Mouse (Mus musculus) lung, adult 2 months (tissue): ENCODE results near the gene Kdm5b. TPM values are rescaled to one million over a fixed set of nuclear protein-coding genes. Genes with fewer than 3 reads are reported as not detected.

Source experiments
- DNase-seq: peaks from one replicate; pipeline ENCODE4 v3.0.0; 2022
- H3K4me1 ChIP-seq: fragments of 200-500 bp; 2 replicates; pipeline ENCODE4 v1.6.1; 2011; ENCODE audit warnings: low read length; ENCODE audit not compliant: control insufficient read depth, insufficient read depth
- H3K4me3 ChIP-seq: fragments of 200-500 bp; replicated peaks from 2 replicates; pipeline ENCODE3; 2011; ENCODE audit warnings: low read depth, mild to moderate bottlenecking, control low read depth, low read length; ENCODE audit errors: extremely low read depth
- CTCF ChIP-seq: fragments of 200-500 bp; IDR thresholded peaks from 2 replicates; pipeline ENCODE4 v1.5.1; 2011; ENCODE audit warnings: mild to moderate bottlenecking, low read length, control low read depth; ENCODE audit not compliant: insufficient read depth
- POLR2A ChIP-seq: fragments of 200-500 bp; IDR thresholded peaks from 2 replicates; pipeline ENCODE4 v1.6.1; 2011; ENCODE audit warnings: low read depth, mild to moderate bottlenecking, control low read depth, low read length, borderline replicate concordance; ENCODE audit errors: extremely low read depth
- WGBS: fragments of 180-500 bp; shearing (Covaris S2); methylation state at CpG from one replicate; pipeline ENCODE4 v1.1.7; 2018; 5-methylcytosine and 5-hydroxymethylcytosine counted together
- polyA plus RNA-seq: library from polyadenylated mRNA; depleted of rRNA; stranded (reverse); fragments of >200 nt; gene quantifications from 2 replicates; pipeline ENCODE4 v1.2.3, GENCODE M21; 2012

Kdm5b gene
- polyA plus RNA-seq, 1 experiment = 10.1 TPM

- peaks cover 2% of the 10 kb centered on the region; the same call in 1 of the 2 replicates for H3K4me1 ChIP-seq
- TF ChIP-seq CTCF = no peak
- WGBS = 80% methylated on average over 6 of the region's 6 CpGs
- no peak for DNase-seq
- H3K4me3 ChIP-seq = no peak overlapping the region
These were observed 17.6 kb downstream of the Kdm5b start for GRCm38 (mm10) chr1:134577384-134578120.

GRCm38 (mm10) chr1:134580796-134581195 lies 20.8 kb downstream of the Kdm5b start:
- Histone ChIP-seq H3K4me3 (no peak overlapping the region), H3K4me1 (no peaks in the 10 kb centered on the region)
- DNase-seq = no peak
- WGBS = 73% methylated on average over 2 of the region's 2 CpGs
- no peak for TF ChIP-seq CTCF
- no peak for TF ChIP-seq POLR2A

DNA sequence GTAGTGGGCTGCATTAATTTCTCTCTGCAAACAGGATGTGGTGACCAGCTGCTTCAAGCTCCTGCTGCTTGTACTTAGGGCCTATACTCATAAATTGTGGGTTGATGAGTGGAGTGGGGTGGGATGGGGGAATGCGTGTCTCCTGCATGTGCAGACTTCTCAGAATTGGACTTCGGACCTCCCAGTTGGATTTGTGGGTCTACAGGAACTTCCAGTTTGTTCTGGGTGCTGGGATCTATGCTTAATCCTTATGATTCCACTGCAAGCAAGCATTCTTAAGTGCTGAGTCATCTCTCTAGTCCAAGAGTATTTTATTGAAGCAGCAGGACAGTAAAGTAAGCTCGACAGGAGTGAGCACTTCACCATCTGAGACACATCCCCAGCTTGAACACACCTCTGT lies 23.6 kb downstream of the Kdm5b start:
- DNase-seq = no peak
- WGBS = 42% methylated on average over 3 of the region's 3 CpGs
- Histone ChIP-seq H3K4me3 (no peak overlapping the region), H3K4me1 (no peaks in the 10 kb centered on the region)
- TF ChIP-seq CTCF (no peak), POLR2A (no peak)

DNA sequence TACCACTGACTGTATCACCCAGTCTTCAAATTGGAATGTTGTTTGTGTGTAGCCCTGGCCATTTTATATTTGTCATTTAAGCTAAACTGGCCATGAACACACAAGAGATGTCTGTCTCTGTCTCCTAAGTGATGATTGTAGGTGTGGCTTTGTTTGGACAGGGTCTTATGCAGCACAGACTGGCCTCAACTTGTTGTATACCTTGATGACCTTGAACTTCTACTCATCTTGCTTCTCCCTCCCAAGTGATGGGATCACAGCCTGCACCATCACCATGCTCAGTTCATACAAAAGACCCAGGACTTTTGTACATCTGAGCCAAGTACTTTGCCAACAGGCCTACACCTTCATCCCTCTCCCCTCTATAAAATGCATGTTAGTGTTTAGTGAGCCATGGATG lies 29.7 kb downstream of the Kdm5b start:
- DNase-seq = no peak
- TF ChIP-seq CTCF (no peak), POLR2A (no peak)
- no peaks in the 10 kb centered on the region for H3K4me1 ChIP-seq

GRCm38 (mm10) chr1:134591773-134592172 lies 31.8 kb downstream of the Kdm5b start:
- no peak for DNase-seq
- H3K4me3 ChIP-seq = no peak overlapping the region
- 92% methylated on average over 2 of the region's 2 CpGs for WGBS
- no peaks in the 10 kb centered on the region for H3K4me1 ChIP-seq
- TF ChIP-seq CTCF (no peak), POLR2A (no peak)

More for the DNA sequence above, 29.7 kb downstream of the Kdm5b start:
- H3K4me3 ChIP-seq = no peak overlapping the region

DNA sequence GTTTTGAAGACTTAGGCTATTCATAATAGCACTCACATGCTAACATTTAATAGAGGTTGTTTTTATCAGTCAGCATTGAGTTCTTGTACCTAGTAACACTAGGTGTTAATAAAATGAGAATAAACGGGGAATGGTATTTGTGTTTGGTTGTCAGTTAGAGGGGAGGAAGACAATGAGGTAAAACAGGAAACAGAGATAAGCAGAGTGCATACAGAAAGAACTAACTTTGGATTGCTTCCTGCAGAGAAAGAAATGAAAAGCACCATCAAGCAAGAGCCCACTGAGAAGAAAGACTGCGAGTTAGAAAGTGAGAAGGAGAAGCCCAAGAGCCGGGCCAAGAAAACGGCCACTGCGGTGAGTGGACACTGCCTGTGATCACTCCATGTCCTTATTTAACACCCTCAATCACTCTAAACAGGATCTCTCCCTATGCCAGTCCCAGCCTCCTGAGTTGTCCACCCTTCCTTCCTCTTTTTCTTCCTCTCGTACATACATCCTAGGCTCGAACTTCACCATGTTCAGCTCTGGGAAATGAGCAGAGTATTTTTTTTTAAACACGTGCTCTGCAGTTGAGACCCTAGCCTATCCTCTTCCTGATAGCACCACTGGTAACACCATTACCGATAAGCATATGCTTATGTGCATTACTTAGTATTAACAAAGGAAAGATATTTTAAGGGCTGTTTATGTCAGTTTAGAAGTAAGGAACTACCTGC lies 37.5 kb downstream of the Kdm5b start:
- 51% methylated on average over 9 of the region's 9 CpGs for WGBS
- no peak for DNase-seq
- Histone ChIP-seq H3K4me3 (no peak overlapping the region), H3K4me1 (no peaks in the 10 kb centered on the region)
- no peak for TF ChIP-seq POLR2A
- TF ChIP-seq CTCF = no peak

GRCm38 (mm10) chr1:134604086-134604485 lies 44.1 kb downstream of the Kdm5b start:
- Histone ChIP-seq H3K4me3 (no peak overlapping the region), H3K4me1 (no peaks in the 10 kb centered on the region)
- DNase-seq = no peak
- WGBS = 90% methylated on average over 2 of the region's 2 CpGs
- TF ChIP-seq POLR2A = no peak
- TF ChIP-seq CTCF = no peak

DNA sequence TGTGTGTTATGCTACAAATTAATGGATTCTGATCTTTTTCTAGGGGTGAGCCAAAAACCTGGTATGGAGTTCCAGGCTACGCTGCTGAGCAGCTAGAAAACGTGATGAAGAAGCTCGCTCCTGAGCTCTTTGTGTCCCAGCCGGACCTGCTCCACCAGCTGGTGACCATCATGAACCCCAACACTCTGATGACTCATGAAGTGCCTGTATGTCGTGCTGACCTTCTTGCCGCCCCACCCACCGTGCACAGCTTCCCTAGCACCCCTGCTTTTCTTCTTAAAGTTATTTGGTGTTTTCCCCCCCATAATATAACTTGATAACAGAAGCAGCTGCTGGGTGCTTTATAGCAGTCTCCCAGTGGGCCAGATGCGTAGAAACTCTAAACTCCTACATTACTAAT lies 45.7 kb downstream of the Kdm5b start:
- H3K4me1 ChIP-seq = no peaks in the 10 kb centered on the region
- TF ChIP-seq POLR2A = no peak
- TF ChIP-seq CTCF = no peak
- H3K4me3 ChIP-seq = no peak overlapping the region
- WGBS = 69% methylated on average over 8 of the region's 8 CpGs
- DNase-seq = no peak

DNA sequence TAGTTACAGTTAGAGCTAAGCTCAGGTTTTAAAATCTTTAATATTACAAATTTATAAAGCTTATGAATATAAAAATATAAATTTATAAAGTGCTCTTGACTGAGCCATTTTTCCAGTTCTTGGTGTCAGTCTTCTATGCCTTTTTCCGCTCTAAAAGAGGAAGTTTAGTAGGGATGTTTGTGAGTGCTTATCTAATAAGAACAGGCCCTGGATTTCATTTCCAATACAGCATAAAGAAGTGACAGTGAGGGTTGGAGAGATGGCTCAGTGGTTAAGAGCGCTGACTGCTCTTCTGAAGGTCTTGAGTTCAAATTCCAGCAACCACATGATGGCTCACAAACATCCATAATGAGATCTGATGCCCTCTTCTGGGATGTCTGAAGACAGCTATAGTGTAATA lies 46.4 kb downstream of the Kdm5b start:
- Histone ChIP-seq H3K4me1 (no peaks in the 10 kb centered on the region), H3K4me3 (no peak overlapping the region)
- TF ChIP-seq CTCF (no peak), POLR2A (no peak)
- no peak for DNase-seq
- 88% methylated on average over 2 of the region's 2 CpGs for WGBS

DNA sequence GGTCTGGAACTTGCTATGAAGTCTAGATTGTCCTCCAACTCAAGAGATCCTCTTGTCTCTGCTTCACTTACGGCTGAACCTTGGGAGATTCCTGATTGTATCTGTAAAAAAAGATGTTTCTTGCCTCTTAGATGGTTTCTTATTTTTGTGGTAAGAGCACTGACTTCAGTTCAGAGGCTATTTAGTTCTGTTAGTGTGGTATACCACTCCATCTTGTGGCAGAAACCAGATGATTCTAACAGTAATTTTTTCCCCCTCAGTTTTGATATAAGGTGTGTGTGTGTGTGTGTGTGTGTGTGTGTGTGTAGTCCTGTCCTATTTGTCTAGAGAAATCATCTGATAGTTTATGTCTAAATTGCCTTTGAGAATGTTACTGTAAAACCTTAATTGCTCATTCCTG lies 47.3 kb downstream of the Kdm5b start:
- 89% methylated on average over 1 of the region's 1 CpGs for WGBS
- Histone ChIP-seq H3K4me1 (no peaks in the 10 kb centered on the region), H3K4me3 (no peak overlapping the region)
- TF ChIP-seq CTCF (0 out of 2 replicates have a peak, but pooled peaks have one; percentile 1), POLR2A (no peak)
- DNase-seq = no peak
